Mouse (Mus musculus): ENCODE results near the gene Cyp2w1. TPM values are rescaled to one million over a fixed set of nuclear protein-coding genes. Genes with fewer than 3 reads are reported as not detected.
"Not testable (repeated sequence)": the region's sequence is repeated elsewhere in the genome, so short reads cannot be mapped to it uniquely, and the experiment has no call there.

The Cyp2w1 gene
- polyA plus RNA-seq, 1 experiment from 2014 or later = 18.1 TPM

DNA sequence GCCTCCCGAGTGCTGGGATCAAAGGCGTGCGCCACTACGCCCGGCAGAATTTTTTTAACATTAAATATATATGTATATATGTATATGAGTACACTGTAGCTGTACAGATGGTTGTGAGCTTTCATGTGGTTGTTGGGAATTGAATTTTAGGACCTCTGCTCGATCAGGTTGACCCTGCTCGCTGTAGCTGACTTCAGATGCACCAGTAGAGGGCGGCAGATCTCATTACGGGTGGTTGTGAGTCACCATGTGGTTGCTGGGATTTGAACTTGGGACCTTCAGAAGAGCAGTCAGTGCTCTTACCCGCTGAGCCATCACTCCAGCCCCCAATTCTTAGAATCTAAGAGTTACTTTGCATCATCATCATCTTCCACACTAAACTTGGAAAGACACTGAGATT, 18.0 kb upstream of the Cyp2w1 start:
- H3K4me1 ChIP-seq (replicated peaks; ENCODE audit: control insufficient read depth, insufficient read depth, low read length); H3K4me2 ChIP-seq (replicated peaks; ENCODE audit: low read depth); H3K4me3 ChIP-seq (ENCODE audit: low read depth, low read length); ATAC-seq; H3K9me3 ChIP-seq (ENCODE audit: control insufficient read depth); H3K27me3 ChIP-seq (replicated peaks; ENCODE audit: control insufficient read depth, insufficient read depth, low read length); H3K9ac ChIP-seq (ENCODE audit: low read depth, low read length): not testable (repeated sequence)
- peak; percentile 52 for TF ChIP-seq CTCF (IDR thresholded peaks at IDR 0.05; ENCODE audit: low read depth)
- 85% methylated on average over 10 of the region's 10 CpGs for whole genome bisulfite sequencing
- H3K27ac ChIP-seq (ENCODE audit: low read depth, low read length) = 0 out of 2 replicates have a peak overlapping the region, but pooled peaks have one; percentile 50
- peaks cover 36% of the 10 kb centered on the region for H3K36me3 ChIP-seq (ENCODE audit: control insufficient read depth, insufficient read depth)

DNA sequence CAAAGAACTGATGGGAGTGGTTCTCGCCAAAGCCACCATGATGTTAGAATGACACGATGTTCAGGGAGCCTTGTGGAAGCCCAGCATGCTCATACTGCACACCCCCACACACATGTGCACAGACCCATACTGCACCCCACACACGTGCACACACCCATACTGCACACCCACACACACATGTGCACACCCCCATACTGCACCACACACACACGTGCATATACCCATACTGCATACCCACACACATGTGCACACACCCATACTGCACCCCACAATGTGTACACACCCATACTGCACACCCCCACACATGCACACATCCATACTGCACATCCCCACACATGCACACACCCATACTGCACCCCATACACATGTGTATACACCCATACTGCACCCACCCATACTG, 16.8 kb upstream of the Cyp2w1 start:
- Histone ChIP-seq H3K9ac (ENCODE audit: low read depth, low read length) (no peak overlapping the region), H3K4me2 (replicated peaks; ENCODE audit: low read depth) (no peak overlapping the region), H3K27me3 (replicated peaks; ENCODE audit: control insufficient read depth, insufficient read depth, low read length) (no peaks in the 10 kb centered on the region), H3K9me3 (ENCODE audit: control insufficient read depth) (no peaks in the 10 kb centered on the region), H3K27ac (ENCODE audit: low read depth, low read length) (no peak overlapping the region), H3K36me3 (ENCODE audit: control insufficient read depth, insufficient read depth) (peaks cover 48% of the 10 kb centered on the region), H3K4me3 (ENCODE audit: low read depth, low read length) (no peak overlapping the region), H3K4me1 (replicated peaks; ENCODE audit: control insufficient read depth, insufficient read depth, low read length) (peaks cover 3% of the 10 kb centered on the region)
- TF ChIP-seq CTCF (IDR thresholded peaks at IDR 0.05; ENCODE audit: low read depth) = no peak
- WGBS = 89% methylated on average over 4 of the region's 4 CpGs
- ATAC-seq = no peak

DNA sequence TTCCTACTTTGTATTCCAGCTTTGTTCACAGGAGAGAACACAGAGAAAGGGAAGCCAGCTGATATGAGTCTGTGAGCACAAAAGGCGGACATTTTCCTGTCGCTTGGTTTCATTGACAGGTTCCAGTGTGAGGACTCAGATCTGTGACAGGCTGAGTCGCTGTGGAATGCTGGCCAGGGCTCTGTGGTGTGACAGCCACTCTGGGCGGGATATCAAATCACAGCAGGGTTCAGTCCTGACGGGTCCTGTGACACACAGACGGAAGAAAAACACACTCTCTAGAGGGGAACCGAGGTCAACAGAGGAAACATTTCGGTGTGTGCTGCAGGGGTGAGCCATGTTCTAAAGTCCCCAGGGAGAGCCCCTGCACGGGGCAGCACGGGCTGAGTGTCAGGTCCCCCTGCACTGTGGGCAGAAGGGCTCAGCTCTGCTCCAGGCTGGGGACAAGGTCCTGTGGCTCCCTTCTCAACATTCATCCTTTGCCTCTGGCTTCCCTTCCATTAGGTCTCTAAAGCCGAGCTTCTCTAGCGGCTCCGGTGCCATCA, 14.5 kb upstream of the Cyp2w1 start:
- H3K4me1 ChIP-seq (replicated peaks; ENCODE audit: control insufficient read depth, insufficient read depth, low read length) = peaks cover 3% of the 10 kb centered on the region
- H3K27me3 ChIP-seq (replicated peaks; ENCODE audit: control insufficient read depth, insufficient read depth, low read length) = no peaks in the 10 kb centered on the region
- no peak overlapping the region for H3K4me2 ChIP-seq (replicated peaks; ENCODE audit: low read depth)
- no peaks in the 10 kb centered on the region for H3K9me3 ChIP-seq (ENCODE audit: control insufficient read depth)
- no peak overlapping the region for H3K9ac ChIP-seq (ENCODE audit: low read depth, low read length)
- 67% methylated on average over 13 of the region's 13 CpGs for WGBS
- no peak overlapping the region for H3K4me3 ChIP-seq (ENCODE audit: low read depth, low read length)
- H3K27ac ChIP-seq (ENCODE audit: low read depth, low read length) = peak overlapping the region; percentile 73
- no peak for ATAC-seq
- TF ChIP-seq CTCF (IDR thresholded peaks at IDR 0.05; ENCODE audit: low read depth) = no peak
- H3K36me3 ChIP-seq (ENCODE audit: control insufficient read depth, insufficient read depth) = peaks cover 67% of the 10 kb centered on the region

DNA sequence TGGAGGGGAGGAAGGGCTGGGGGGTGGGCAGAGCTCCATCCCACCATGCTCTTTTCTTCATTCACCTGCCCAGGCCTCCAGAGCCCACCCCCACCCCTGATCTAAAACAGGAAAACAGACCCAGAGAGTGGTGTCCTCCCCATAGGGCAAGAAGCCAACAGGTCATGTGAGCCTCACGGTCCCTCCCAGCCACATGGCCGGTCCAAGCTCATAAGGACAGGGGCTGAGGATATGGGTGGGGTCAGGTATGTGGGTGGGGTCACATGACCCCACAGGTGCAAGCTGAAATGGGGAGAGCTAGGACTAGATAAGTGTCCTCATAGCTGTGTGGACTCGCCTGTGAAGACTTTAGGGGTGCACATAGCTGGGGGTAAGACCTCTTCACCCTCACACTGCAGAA, 14.0 kb upstream of the Cyp2w1 start:
- no peaks in the 10 kb centered on the region for H3K9me3 ChIP-seq (ENCODE audit: control insufficient read depth)
- no peak for TF ChIP-seq CTCF (IDR thresholded peaks at IDR 0.05; ENCODE audit: low read depth)
- H3K27ac ChIP-seq (ENCODE audit: low read depth, low read length) = peak overlapping the region; percentile 73
- H3K4me2 ChIP-seq (replicated peaks; ENCODE audit: low read depth) = no peak overlapping the region
- H3K36me3 ChIP-seq (ENCODE audit: control insufficient read depth, insufficient read depth) = peaks cover 67% of the 10 kb centered on the region
- H3K4me1 ChIP-seq (replicated peaks; ENCODE audit: control insufficient read depth, insufficient read depth, low read length) = no peaks in the 10 kb centered on the region; the same call in 1 of the 2 replicates
- peak; percentile 32; the same call in 1 of the 2 replicates for ATAC-seq
- no peak overlapping the region for H3K4me3 ChIP-seq (ENCODE audit: low read depth, low read length)
- no peak overlapping the region for H3K9ac ChIP-seq (ENCODE audit: low read depth, low read length)
- no peaks in the 10 kb centered on the region for H3K27me3 ChIP-seq (replicated peaks; ENCODE audit: control insufficient read depth, insufficient read depth, low read length)
- WGBS = 40% methylated on average over 3 of the region's 3 CpGs

DNA sequence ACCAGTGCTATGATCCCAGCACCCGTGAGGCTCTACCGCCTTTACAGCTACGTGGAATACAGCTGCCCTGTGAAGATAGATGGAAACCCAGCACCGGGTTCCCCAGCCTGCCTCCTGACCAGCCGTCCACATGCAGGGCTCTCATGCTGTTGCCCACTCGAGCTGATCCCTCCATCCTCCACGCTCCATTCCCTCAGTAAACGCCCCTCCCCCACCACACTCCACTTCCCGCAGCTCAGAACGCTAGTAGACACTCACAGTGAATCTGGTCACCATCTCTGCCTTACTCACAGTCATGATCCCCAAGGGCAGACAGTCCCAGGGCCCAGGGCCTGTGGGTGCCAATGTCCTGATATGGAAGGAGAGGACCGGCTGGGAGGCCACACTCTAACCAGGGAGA, 13.5 kb upstream of the Cyp2w1 start:
- Histone ChIP-seq H3K4me1 (replicated peaks; ENCODE audit: control insufficient read depth, insufficient read depth, low read length) (no peaks in the 10 kb centered on the region; the same call in 1 of the 2 replicates), H3K4me3 (ENCODE audit: low read depth, low read length) (no peak overlapping the region), H3K27ac (ENCODE audit: low read depth, low read length) (peak overlapping the region; percentile 73), H3K9me3 (ENCODE audit: control insufficient read depth) (no peaks in the 10 kb centered on the region), H3K9ac (ENCODE audit: low read depth, low read length) (no peak overlapping the region), H3K27me3 (replicated peaks; ENCODE audit: control insufficient read depth, insufficient read depth, low read length) (no peaks in the 10 kb centered on the region), H3K4me2 (replicated peaks; ENCODE audit: low read depth) (no peak overlapping the region), H3K36me3 (ENCODE audit: control insufficient read depth, insufficient read depth) (peaks cover 67% of the 10 kb centered on the region)
- no peak for TF ChIP-seq CTCF (IDR thresholded peaks at IDR 0.05; ENCODE audit: low read depth)
- 72% methylated on average over 11 of the region's 11 CpGs for WGBS
- ATAC-seq = no peak

DNA sequence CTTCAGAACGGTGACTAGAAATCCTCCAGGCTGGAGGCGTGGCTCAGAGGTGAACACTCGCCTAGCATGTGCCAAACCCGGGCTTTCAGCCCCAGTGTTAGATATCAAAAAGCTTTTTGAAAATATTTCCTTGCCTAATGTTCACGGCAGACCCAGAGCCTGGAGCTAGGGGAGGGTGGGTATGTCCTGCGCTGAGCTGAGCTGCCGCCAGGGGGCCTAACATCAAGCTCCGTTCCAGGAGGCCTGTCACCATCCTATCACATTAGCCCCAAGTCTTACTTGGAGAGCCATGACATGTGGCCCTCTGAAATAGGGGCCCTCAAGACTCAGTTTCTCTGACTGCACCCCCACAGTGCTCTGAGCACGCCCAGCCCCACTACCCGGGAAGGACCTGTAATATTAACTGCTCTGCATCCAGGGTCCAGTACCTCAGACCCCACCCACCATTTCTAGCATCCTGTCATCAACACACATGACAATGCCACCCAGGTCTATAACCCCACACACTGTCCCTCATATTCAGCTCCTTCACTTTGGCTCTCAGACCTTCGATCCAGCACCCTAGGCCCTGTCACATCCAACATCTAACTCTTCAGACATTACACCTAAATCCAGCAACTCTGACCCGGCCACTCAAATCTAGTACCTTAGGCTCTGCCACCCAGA, 8.3 kb upstream of the Cyp2w1 start:
- TF ChIP-seq CTCF (IDR thresholded peaks at IDR 0.05; ENCODE audit: low read depth) = peak; percentile 86
- H3K27me3 ChIP-seq (replicated peaks; ENCODE audit: control insufficient read depth, insufficient read depth, low read length) = no peaks in the 10 kb centered on the region
- H3K4me2 ChIP-seq (replicated peaks; ENCODE audit: low read depth) = peak overlapping the region; percentile 82
- H3K36me3 ChIP-seq (ENCODE audit: control insufficient read depth, insufficient read depth) = peaks cover 34% of the 10 kb centered on the region
- peak overlapping the region; percentile 79 for H3K4me3 ChIP-seq (ENCODE audit: low read depth, low read length)
- WGBS = 4% methylated on average over 12 of the region's 12 CpGs
- H3K9me3 ChIP-seq (ENCODE audit: control insufficient read depth) = no peaks in the 10 kb centered on the region
- H3K9ac ChIP-seq (ENCODE audit: low read depth, low read length) = peak overlapping the region; percentile 91
- H3K4me1 ChIP-seq (replicated peaks; ENCODE audit: control insufficient read depth, insufficient read depth, low read length) = peaks cover 3% of the 10 kb centered on the region; the same call in 1 of the 2 replicates
- ATAC-seq = peak; percentile 59
- H3K27ac ChIP-seq (ENCODE audit: low read depth, low read length) = peak overlapping the region; percentile 77; the same call in 1 of the 2 replicates
